In the genomic region with DNA sequence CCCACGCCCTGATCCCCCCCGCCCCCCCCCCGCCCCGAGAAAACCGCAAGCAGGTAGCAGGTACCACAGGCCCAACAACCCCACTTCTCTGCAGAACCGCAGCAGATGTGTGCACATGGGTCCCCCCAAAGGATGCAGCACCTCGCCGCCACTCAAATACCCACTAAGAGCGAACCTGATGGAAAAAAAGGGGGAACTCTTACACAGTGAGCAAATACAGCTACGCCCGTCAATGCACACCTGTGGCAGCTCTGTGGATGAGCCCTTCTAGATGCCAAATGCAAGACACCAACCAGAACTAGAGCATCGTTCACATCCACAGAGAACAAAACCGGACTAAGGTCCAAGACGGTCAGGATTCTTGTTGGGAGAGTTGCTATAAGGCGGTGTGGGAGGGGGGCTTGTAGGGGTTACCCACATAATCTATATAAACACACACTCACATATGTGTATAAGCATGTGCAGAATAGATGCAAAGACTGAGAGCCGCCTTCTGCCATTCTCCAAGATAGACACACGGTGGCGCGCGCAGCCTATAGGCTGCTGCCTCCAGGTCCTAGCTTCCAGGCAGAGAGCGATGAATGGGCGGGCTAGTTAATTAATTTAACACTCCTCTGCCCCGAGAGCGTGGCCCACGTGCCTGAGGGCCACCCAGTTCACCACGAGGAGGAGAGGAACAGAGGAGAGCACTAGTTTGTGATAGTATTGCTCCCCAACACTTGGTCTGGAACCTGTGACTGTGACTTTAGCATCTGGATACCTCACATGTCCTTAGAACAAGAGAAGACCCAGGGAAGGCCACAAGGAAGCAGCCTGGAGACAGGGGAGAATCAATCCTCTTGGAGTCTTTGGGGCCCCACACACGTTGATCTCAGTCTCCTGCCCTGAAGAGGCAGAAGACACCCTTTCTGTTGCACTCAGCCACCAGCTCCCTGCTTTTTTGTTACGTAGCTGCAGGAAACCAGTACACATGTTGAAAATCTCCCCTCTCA, we compare ENCODE assay signal across 1 mouse cellular context.
TF ChIP-seq lines count a peak whose summit lies in the region.

No protein-coding gene starts in this region.

TF ChIP-seq in CH12.LX, 34 proteins besides CTCF, POLR2A, EP300 and RAD21:
- TF ChIP-seq MAX (IDR thresholded peaks at IDR 0.05; ENCODE audit: low read length) (0 out of 2 replicates have a peak, but pooled peaks have one; percentile 47), MYC (IDR thresholded peaks at IDR 0.05; ENCODE audit: low read depth, low read length) (0 out of 2 replicates have a peak, but pooled peaks have one; percentile 24), SIN3A (IDR thresholded peaks at IDR 0.05; ENCODE audit: low read length) (no peak), JUN (IDR thresholded peaks at IDR 0.05; ENCODE audit: insufficient read depth, low read depth, low read length) (no peak), MEF2A (IDR thresholded peaks at IDR 0.05; ENCODE audit: borderline replicate concordance, low read depth, low read length) (peak; percentile 42; the same call in 1 of the 2 replicates), NELFE (IDR thresholded peaks at IDR 0.05; ENCODE audit: low read depth, low read length) (peak; percentile 31; the same call in 1 of the 2 replicates), BHLHE40 (IDR thresholded peaks at IDR 0.05; ENCODE audit: low read depth, low read length) (peak; percentile 38; the same call in 1 of the 2 replicates), SMC3 (IDR thresholded peaks at IDR 0.05; ENCODE audit: low read depth, low read length) (peak; percentile 88)
